Mouse (Mus musculus) layer of hippocampus, postnatal 36 days (tissue): ENCODE data around the gene Grtp1. TPM values are rescaled to one million over a fixed set of nuclear protein-coding genes. Genes with fewer than 3 reads are reported as not detected.

Experiments
- DNase-seq, 2 experiments: peaks; one replicate each; pipeline ENCODE4 v3.0.0; 2022
- total RNA-seq, 2 experiments: library from RNA; stranded (reverse); gene quantifications; 2 replicates each; pipeline ENCODE4 v1.2.3; 2021

Gene Grtp1
- total RNA-seq, 2 experiments from 2014 or later = 3.2 to 3.4 TPM

DNA sequence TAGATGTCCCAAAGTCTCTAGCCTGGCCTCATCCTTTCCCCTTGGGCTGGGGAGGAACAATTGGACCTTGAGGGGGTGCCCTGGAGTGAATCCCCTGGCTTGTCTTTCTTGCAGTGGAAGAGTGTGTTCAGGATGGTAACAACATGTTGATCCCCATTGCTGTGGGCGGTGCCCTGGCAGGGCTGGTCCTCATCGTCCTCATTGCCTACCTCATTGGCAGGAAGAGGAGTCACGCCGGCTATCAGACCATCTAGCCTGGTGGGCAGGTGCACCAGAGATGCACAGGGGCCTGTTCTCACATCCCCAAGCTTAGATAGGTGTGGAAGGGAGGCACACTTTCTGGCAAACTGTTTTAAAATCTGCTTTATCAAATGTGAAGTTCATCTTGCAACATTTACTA lies 26.1 kb downstream of the Grtp1 start:
- DNase-seq = no peak

DNA sequence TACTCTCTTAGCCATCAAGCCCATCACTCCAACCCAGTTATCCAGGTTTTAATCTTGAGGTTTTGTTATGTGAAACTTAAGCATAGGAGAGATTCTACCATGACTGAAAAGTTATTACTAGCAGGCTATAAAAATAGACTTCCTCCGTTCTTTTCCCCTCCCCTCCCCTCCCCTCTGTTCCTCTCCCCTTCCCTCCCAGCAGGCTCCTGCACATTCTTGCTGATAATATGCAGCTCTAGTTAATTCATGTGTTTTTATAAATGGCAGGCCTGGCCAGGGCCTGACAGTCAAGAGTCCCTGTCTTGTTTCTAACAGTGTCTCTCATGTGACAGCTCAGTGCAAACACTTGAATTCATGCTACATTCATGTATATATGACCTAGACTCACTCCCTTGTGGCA lies 29.9 kb downstream of the Grtp1 start:
- DNase-seq = no peak

DNA sequence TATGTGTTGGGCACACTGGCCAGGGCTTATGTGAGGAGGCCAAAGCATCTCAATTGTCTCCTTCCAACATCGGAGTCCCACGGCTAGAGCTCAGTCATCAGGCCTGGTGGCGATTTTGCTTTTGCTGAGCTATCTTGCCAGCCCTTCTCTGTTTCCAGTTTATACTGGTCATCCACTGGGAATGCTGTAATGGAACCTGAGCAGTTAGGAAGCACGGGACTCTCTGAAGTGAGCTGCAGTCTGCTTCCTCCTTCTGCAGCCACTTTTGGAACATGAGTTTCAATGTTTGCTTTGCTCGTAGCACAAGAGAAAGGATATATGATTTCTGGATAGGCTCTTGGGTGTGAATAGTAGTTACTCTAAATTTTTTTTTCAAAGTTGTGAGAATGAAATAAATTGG lies 36.1 kb downstream of the Grtp1 start:
- DNase-seq = no peak

DNA sequence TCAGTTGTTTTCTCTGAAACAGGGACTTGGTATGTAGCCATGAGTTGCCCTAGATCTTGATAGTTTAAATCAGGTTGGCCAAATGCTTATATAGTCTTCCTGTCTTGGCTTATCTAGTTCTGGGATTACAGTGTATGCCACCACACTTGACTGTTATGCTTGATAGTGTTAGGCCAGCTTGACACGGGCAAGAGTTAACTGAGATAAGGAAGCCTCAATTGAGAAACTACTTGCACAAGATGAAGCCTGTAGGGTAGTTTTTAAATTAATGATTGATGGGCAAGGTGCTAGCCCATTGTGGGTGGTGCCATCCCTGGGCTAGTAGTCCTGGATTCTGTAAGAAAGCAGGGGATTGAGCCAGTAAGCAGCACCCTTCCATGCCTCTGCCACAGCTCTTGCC lies 36.9 kb downstream of the Grtp1 start:
- DNase-seq = no peak

DNA sequence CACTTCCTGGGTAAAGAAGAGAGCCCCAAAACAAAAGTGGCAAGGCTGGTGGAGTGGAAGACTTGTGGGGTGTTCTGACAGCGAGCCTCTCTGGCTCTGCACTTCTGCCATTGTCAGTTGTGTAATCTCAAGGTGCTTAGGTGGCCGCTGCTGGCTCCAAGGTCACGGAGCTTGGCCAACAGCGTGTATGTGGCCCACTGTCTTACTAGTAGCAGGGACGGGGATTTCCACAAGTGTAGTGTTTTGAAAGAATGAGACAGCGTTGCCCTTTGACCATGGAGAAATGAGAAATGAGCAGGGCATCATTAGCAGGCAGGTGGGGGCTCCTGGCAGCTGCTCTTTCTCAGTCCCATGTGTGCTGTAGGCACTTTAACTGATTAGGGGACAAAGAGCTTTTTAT lies 38.3 kb downstream of the Grtp1 start:
- DNase-seq = no peak

DNA sequence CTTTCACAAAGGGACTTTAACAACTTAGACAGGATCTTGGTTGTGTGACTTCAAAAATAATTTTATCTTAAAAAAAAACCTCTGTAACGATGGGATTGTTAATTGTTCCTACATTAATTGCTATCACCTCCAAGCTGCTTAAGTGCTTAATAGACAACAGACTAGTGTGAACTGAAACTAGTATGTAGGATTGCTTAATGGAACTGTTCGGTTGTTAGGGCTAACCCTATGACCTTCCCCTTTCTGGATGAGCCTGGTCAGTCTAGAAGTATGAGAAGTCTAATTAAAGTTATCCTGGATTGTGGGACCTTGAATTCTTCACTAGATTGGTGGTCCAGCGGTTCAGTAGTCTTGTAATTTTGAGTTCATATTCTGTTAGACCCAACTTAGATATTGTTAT lies 39.7 kb downstream of the Grtp1 start:
- DNase-seq = no peak

DNA sequence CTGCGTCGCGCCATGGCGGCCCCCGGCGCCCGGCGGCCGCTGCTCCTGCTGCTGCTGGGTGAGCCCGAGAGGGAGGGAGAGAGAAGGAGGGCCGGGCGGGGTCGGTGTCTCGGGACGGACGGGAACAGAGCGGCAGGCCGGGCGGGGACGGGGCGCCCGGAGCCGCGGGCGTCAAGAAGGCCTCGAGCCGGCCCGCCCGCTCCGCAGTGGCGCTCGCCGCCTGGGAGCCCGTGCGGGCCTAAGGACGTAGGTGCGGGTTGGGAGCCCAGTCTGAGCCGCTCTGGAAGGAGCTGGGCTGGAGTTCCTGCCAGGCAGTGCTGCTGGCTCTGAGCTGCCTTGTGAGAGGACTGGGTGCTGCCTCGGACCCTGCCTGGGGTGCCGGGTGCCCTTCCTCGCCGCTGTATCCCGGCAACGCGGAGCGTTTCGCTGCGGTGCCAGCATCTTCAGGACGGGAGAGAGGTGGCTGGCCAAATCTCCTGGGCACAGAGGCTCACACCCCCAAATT lies 41.0 kb downstream of the Grtp1 start:
- no peak for DNase-seq

DNA sequence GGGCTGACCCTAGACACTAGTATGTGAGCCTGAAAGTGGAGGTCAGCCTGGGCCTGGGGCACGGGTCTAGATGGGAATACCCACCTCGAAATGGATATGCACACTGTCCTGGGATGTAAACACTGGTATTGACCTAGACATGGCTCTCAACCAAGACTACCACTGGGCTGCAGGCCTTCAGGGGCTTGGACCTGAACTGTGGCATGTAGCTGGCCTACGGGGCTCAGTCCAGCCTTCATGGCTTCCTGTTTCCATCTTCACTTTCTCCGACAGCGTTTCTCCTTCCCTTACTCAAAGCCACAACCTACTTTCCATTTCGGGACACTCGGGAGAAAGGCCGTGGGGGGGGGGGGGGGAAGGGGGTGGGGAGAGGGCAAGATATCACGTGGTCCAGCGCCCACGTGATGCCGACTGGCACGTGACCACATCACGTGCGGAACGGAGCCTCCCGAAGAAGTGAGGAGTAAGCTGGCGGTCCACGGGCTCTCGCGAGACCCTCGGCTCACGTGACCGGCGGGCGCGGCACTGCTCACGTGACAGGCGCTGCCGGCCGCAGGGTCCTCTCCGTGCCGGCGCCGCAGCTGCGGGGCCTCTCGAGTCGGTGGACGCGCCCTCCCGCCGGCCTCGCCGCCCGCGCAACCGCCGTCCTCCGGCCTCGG lies 41.6 kb downstream of the Grtp1 start, which contains the start of gene Lamp1:
Gene Lamp1 (plus strand): TSS at position 444 of the 659 bp plus-strand sequence.
- DNase-seq = peak; percentile 97 to 98

DNA sequence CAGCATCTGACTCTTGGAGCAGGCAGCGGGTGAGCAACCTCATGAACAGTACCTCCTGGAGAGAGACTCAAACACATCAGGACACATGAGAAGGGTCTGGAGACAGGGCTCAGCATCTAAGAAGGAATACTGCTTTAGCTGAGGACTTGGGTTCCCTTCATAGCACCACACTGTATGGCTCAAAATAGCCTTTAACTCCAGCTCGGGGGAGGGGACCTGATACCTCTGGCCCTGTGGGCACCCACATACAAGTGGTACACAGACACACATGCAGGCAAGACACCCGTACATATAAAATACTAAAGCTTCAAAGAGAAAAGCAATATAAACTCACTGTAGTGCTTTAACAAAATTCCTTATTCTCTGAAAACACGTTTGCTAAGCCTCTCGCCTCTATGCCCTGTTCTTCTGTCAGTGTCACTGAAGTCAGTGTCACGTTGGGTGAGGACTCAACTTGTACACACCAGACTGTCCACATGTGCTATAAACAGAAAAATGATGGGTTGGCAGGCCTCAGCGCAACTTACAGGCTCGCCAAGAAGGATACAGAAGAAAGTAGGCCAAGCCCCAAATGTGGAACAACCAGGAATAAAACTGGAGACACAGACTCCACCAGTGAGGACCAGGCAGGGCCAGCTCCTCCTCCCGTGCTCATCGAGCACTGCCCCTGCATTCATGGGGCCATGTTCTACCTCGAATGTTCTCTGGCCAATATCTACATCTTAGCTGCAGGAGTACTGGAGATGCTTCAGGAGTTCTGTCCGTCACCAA lies 43.9 kb downstream of the Grtp1 start:
- DNase-seq = no peak

DNA sequence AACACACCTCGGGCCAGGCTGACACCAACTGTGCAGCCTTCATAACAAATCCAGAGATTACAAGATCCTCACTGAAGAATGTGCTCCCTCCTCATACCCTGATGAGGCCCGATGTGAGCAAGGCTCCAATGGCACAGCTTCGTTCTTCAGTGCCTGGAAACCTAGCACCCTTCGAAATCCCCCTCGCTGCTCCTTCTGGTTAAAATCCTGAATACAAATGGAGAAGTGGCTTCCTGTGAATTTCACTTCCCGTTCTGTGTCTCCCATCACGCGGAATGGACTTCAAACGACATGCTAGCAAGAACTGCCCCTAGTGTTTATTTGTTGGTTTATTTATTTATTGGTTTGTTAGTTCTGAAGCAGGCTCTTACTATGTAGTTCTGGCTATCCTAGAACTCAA lies 45.1 kb downstream of the Grtp1 start:
- no peak for DNase-seq

DNA sequence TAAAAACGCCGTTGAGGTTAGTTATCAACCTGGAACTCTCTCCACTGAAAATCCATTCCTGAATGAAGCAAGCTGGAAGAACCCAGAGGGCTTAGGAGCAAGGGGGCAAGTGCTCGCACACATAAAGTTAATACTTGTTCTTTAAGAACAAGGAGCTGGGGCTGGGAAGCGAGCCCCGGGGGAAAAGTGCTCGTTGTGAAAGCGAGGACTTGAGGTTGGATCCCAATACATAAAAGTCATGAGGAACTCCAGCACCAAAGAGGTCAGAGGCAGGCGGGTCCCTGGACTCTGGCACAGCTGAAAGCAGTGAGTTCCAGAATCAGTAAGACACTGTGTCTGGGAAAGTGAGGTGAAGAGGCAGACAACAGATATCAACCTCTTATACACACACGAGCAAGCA lies 46.3 kb downstream of the Grtp1 start:
- no peak for DNase-seq

DNA sequence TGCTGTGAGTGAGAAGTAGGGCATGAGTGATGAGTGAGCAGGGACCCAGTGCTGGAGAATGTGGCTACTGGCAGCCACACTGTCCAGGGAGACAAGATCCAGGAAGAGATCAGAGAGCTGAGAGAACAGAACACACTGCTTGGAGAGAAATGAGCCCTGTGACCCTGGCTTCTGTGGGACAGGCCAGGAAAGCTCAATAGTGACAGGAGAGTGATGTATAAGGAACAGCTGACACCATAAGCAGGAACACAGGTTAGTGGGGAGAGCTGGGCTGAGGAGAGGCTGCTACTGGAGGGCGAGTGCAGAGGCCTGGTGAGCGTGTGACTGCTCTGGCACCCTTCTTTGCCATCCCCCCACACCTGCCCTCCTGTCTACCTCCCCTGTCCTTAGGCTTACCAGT lies 49.5 kb downstream of the Grtp1 start:
- DNase-seq = no peak

DNA sequence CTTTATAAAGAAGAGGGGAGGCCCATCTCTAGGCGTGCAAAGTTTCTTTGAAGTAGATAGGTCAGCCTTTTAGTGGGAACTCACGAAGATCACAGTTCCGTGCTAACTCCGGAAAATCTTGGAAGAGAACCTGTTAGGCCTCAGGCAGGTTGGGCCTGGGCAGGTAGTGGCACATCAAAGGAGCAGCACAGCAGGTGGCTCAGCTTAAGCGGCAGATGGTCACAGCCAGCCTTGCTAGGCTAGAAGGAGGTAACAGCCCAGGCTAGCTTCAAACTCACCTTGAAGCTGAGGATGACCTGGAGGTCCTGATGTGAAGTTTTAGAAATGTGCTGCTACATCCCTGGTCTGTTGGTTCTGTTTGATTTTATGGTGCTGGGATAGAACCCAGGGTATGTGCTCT lies 50.6 kb downstream of the Grtp1 start:
- no peak for DNase-seq

DNA sequence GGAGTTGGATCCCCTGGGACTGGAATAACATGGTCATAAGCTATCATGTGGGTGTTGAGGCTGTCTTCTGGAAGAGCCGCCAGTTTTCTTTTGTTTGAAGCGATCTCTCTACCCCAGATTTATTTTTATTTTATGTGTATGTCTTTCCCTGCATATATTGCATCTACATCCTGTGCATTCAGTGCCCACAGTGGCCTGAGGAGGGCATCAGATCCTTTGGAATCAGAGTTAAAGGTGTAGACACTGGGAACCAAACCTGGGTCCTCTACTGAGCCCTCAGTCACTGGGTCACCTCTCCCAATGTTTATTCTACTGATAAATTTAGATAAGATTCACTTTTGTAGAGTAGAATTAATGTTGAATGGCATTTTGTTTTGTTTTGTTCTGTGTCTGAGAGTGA lies 51.1 kb downstream of the Grtp1 start:
- DNase-seq = no peak

DNA sequence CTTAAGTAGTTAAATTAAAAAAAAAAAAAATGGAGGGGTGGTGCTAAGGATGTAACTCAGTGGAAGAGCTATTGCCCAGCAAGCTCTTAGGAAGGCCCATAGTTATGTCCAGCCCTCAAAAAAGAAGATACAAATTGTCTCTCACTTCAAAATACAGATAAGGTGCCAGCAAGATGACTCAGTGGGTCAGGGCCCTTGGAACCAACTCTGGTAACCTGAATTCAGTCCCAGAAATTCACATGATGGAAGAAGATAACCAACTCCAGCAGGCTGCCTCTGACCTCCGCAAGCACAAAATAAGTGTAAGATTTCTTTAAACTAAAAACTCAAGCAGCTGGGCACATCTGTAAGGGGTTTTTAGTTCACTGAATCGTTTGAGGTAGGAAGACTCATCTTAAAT lies 51.9 kb downstream of the Grtp1 start:
- DNase-seq = no peak

DNA sequence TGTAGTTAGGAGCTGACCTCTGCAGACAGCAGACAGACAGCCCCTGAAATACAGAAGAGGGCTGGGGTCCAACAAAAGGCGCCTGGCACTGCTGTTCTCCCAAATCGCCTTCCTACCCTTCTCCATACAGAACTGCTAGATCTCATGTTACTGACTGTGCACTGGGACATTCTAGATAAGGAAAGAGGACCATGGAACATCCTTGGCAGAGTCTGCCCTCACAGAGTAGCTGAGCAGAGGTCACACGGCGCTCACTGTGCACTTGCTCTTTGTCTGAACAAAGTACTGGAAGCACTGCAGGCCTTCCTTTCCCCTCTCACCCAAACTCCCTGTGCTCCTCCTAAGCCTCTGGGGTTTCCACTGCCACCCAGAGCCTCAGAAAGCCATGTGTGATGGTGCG lies 58.7 kb downstream of the Grtp1 start:
- DNase-seq = no peak

DNA sequence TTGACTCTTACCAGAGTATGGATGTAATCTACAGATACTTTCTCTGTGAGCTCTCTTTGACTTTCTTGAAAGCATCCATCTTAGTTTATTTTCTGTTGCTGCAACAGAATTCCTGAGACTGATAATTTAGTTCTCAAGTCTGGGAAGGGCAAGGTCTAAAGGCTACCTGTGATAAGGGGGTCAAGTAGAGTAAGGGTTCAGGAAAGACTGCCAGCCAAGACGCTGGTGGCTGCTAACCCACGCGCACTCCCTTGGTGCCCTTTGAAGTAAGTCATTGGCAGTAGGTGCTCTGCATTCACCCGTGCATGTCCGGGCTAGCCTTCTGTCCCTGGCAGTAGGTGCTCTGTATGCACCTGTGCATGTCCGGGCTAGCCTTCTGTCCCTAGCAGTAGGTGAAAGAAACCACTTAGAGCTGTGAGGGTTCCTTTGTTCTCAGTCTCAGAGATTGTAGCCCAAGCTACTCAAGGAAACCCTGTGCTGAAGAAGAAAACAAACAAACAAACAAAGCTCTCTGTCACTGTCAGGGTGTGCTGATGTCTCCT lies 60.7 kb downstream of the Grtp1 start:
- DNase-seq = no peak

DNA sequence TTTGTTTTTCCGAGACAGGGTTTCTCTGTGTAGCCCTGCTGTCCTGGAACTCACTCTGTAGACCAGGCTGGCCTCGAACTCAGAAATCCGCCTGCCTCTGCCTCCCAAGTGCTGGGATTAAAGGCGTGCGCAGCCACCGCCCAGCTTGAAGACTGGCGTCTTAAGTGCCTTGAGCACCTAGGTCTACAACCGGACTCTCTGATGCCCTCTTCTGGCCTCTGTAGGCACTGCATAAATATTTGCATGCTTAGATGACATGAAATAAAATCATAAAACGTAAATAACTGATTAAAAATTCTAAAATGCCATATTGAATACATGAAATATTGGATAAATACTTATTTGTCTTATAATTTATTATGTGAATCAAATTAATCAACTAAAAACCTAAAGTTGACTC lies 68.2 kb downstream of the Grtp1 start:
- DNase-seq = peak in 1 of 2 experiments; percentile 41

DNA sequence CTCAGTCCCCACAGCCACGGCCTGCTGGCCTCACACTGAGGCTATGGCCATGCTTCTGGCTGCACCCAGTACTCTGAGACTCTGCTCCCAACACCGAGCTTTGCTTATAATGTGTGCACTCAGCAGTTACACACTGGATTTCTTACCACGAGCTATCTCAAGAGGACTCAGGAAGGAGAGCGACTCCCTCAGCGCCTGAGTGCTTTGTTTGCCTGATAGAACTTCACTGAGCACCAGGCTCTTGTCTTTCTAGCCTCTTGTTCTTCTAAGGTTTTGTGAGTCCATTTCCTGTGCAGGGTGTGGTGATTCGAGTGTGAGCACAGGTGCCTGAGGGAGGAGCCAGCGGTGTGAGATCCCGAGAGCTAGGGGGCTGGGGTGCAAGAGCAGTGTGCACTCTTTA lies 75.5 kb downstream of the Grtp1 start:
- DNase-seq = no peak

DNA sequence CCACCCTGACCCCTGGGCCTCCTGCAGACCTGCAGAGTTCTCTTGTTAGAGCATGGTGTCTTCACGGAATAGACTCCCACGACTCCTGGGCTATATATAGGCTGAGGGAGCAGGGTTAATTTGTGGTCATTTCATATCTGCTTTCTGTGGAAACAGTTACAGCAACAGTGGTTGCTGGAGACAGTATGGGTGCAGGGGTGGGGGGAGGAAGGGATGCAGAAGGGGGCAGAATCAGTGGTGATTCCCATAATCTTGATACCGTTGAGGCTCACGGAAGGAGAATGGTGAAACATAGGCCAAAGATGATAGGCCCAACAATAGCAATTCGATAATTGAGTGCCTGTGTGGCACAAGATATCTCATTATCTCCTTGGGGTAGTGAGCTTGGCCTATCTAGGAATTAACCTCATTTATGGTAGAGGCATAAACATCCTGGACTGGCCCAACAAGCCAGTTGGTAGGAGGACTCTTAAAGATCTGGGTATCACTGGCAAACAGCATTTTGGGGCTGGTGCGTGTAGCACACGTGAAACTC lies 77.5 kb downstream of the Grtp1 start:
- no peak for DNase-seq
